Mouse (Mus musculus) granulocyte monocyte progenitor cell, adult 5-6 weeks (primary cell): ENCODE results near the gene Nob1. TPM values are rescaled to one million over a fixed set of nuclear protein-coding genes. Genes with fewer than 3 reads are reported as not detected.

Experiments
- ATAC-seq: replicated peaks from 2 replicates; pipeline ENCODE4 v1.8.0; 2016; ENCODE audit warnings: mild to moderate bottlenecking, moderate TSS enrichment, inconsistent platforms; ENCODE audit not compliant: poor library complexity, severe bottlenecking
- total RNA-seq, 2 experiments: library from RNA; stranded (forward) in 1 of 2; stranded (reverse) in 1 of 2; fragments of 200-712, 200-1000 nt in 1 of 2; fragments of >200 nt in 1 of 2; fragmentation: Nextera tagmentation in 1 of 2; gene quantifications; 2 replicates each; pipeline ENCODE4 v1.2.3; 2014 to 2017

Nob1 gene
- 51.1 and 73.0 TPM in 2 replicates for total RNA-seq (2014; fragmentation: Nextera tagmentation)
- 47.2 and 49.8 TPM in 2 replicates for total RNA-seq (2017)

GRCm38 (mm10) chr8:107424597-107425229 is at the start of gene Nob1:
Gene Nob1 (minus strand): TSS chr8:107425051.
- peak; percentile 97 for ATAC-seq

GRCm38 (mm10) chr8:107473369-107473768 is 48.5 kb upstream of the Nob1 start:
- ATAC-seq = no peak

GRCm38 (mm10) chr8:107472403-107473100 is 47.7 kb upstream of the Nob1 start:
- peak; percentile 87 for ATAC-seq

- no peak for ATAC-seq
Observed at GRCm38 (mm10) chr8:107470302-107470701, 45.5 kb upstream of the Nob1 start.

- no peak for ATAC-seq
Observed at GRCm38 (mm10) chr8:107468811-107469302, 44.0 kb upstream of the Nob1 start.

- no peak for ATAC-seq
Observed at GRCm38 (mm10) chr8:107466642-107467041, 41.8 kb upstream of the Nob1 start.

GRCm38 (mm10) chr8:107465332-107465990 is 40.6 kb upstream of the Nob1 start:
- no peak for ATAC-seq

GRCm38 (mm10) chr8:107462423-107462822 is 37.6 kb upstream of the Nob1 start:
- no peak for ATAC-seq

GRCm38 (mm10) chr8:107458281-107458680 is 33.4 kb upstream of the Nob1 start:
- ATAC-seq = no peak

- no peak for ATAC-seq
Observed at GRCm38 (mm10) chr8:107457725-107458124, 32.9 kb upstream of the Nob1 start.

GRCm38 (mm10) chr8:107455268-107455667 is 30.4 kb upstream of the Nob1 start:
- ATAC-seq = peak; percentile 96

GRCm38 (mm10) chr8:107453386-107453785 is 28.5 kb upstream of the Nob1 start:
- ATAC-seq = no peak

- no peak for ATAC-seq
Observed at GRCm38 (mm10) chr8:107451414-107452066, 26.7 kb upstream of the Nob1 start.

- peak; percentile 40 for ATAC-seq
Observed at GRCm38 (mm10) chr8:107449655-107450054, 24.8 kb upstream of the Nob1 start.

GRCm38 (mm10) chr8:107449130-107449529 is 24.3 kb upstream of the Nob1 start:
- ATAC-seq = 0 out of 2 replicates have a peak, but pooled peaks have one; percentile 20

GRCm38 (mm10) chr8:107448382-107448889 is 23.6 kb upstream of the Nob1 start:
- ATAC-seq = no peak

- no peak for ATAC-seq
Observed at GRCm38 (mm10) chr8:107447713-107448112, 22.9 kb upstream of the Nob1 start.

GRCm38 (mm10) chr8:107444626-107445025 is 19.8 kb upstream of the Nob1 start:
- no peak for ATAC-seq

GRCm38 (mm10) chr8:107439880-107440625 is 15.2 kb upstream of the Nob1 start:
- ATAC-seq = no peak

- no peak for ATAC-seq
Observed at GRCm38 (mm10) chr8:107437711-107438110, 12.9 kb upstream of the Nob1 start.
